Mouse (Mus musculus) small intestine, adult 2 months (tissue): ENCODE results near the gene Atp9a. TPM values are rescaled to one million over a fixed set of nuclear protein-coding genes. Genes with fewer than 3 reads are reported as not detected.

Experiments used
- H3K27ac ChIP-seq: fragments of 200-500 bp; 2 replicates; pipeline ENCODE4 v1.5.1; 2012; ENCODE audit warnings: low read depth, low read length, control low read depth, inconsistent platforms; ENCODE audit not compliant: insufficient read depth
- H3K27me3 ChIP-seq: fragments of 200-500 bp; 2 replicates; pipeline ENCODE4 v1.6.1; 2012; ENCODE audit warnings: mild to moderate bottlenecking, moderate library complexity, low read length, inconsistent platforms; ENCODE audit not compliant: control insufficient read depth, insufficient read depth
- H3K36me3 ChIP-seq: fragments of 200-500 bp; 2 replicates; pipeline ENCODE4 v1.6.1; 2012; ENCODE audit warnings: mild to moderate bottlenecking, low read length, control low read depth, inconsistent platforms; ENCODE audit not compliant: control insufficient read depth, insufficient read depth
- H3K4me1 ChIP-seq: fragments of 200-500 bp; 2 replicates; pipeline ENCODE4 v1.6.1; 2012; ENCODE audit warnings: low read length, inconsistent platforms, mixed read lengths; ENCODE audit not compliant: control insufficient read depth, insufficient read depth, insufficient read length
- H3K4me3 ChIP-seq: fragments of 200-500 bp; 2 replicates; pipeline ENCODE4 v1.5.1; 2012; ENCODE audit warnings: low read depth, mild to moderate bottlenecking, control low read depth, inconsistent platforms, low read length, moderate library complexity
- CTCF ChIP-seq: fragments of 200-500 bp; IDR thresholded peaks from 2 replicates; pipeline ENCODE4 v1.5.1; 2012; ENCODE audit warnings: low read depth, mild to moderate bottlenecking, control low read depth, inconsistent platforms, low read length, moderate library complexity, mixed read lengths; ENCODE audit not compliant: insufficient replicate concordance, insufficient read length; ENCODE audit errors: extremely low read depth
- POLR2A ChIP-seq: fragments of 200-500 bp; IDR thresholded peaks from 2 replicates; pipeline ENCODE4 v1.6.1; 2012; ENCODE audit warnings: low read depth, mild to moderate bottlenecking, control low read depth, inconsistent platforms, low read length, moderate library complexity
- WGBS: fragments of 180-500 bp; shearing (Covaris S2); methylation state at CpG from one replicate; pipeline ENCODE4 v1.1.7; 2018; 5-methylcytosine and 5-hydroxymethylcytosine counted together
- polyA plus RNA-seq: library from polyadenylated mRNA; depleted of rRNA; stranded (reverse); fragments of >200 nt; gene quantifications from 2 replicates; pipeline ENCODE4 v1.2.3, GENCODE M21; 2012; rRNA removed

The Atp9a gene
- 78.3 and 196 TPM in 2 replicates for polyA plus RNA-seq

GRCm38 (mm10) chr2:168742059-168742627, at the start of gene Atp9a:
TSS of gene Atp9a (minus strand) at chr2:168742409.
- H3K4me3 ChIP-seq: peak within 1 kb of the TSS; percentile 93
- H3K4me1 ChIP-seq: peaks cover 4% of the 10 kb centered on the region; the same call in 1 of the 2 replicates
- no peaks in the 10 kb centered on the region for H3K27me3 ChIP-seq
- no peak for TF ChIP-seq CTCF
- TF ChIP-seq POLR2A: no peak
- 2% methylated on average over 33 of the region's 33 CpGs for whole genome bisulfite sequencing
- H3K36me3 ChIP-seq: no peaks in the 10 kb centered on the region
- peak within 1 kb of the TSS; percentile 35; the same call in 1 of the 2 replicates for H3K27ac ChIP-seq

- no peaks in the 10 kb centered on the region for H3K4me1 ChIP-seq
- TF ChIP-seq POLR2A (no peak), CTCF (no peak)
- no peaks in the 10 kb centered on the region for H3K36me3 ChIP-seq
- H3K27me3 ChIP-seq: no peaks in the 10 kb centered on the region
- no peak overlapping the region for H3K27ac ChIP-seq
- WGBS: 74% methylated on average over 4 of the region's 4 CpGs
- H3K4me3 ChIP-seq: no peak overlapping the region
These were observed 49.0 kb upstream of the Atp9a start for GRCm38 (mm10) chr2:168791115-168791802.

GRCm38 (mm10) chr2:168786174-168786573, 44.0 kb upstream of the Atp9a start:
- TF ChIP-seq POLR2A (no peak), CTCF (no peak)
- Histone ChIP-seq H3K4me1 (no peaks in the 10 kb centered on the region), H3K27me3 (no peaks in the 10 kb centered on the region), H3K27ac (no peak overlapping the region), H3K4me3 (no peak overlapping the region), H3K36me3 (no peaks in the 10 kb centered on the region)
- WGBS: 87% methylated on average over 9 of the region's 9 CpGs

GRCm38 (mm10) chr2:168780596-168780995, 38.4 kb upstream of the Atp9a start:
- Histone ChIP-seq H3K27me3 (no peaks in the 10 kb centered on the region), H3K4me1 (no peaks in the 10 kb centered on the region), H3K4me3 (no peak overlapping the region), H3K36me3 (no peaks in the 10 kb centered on the region), H3K27ac (no peak overlapping the region)
- 67% methylated on average over 9 of the region's 9 CpGs for WGBS
- TF ChIP-seq POLR2A (no peak), CTCF (no peak)

- H3K36me3 ChIP-seq: no peaks in the 10 kb centered on the region
- no peak overlapping the region for H3K4me3 ChIP-seq
- no peak overlapping the region for H3K27ac ChIP-seq
- WGBS: 45% methylated on average over 9 of the region's 9 CpGs
- TF ChIP-seq CTCF (no peak), POLR2A (no peak)
- H3K27me3 ChIP-seq: no peaks in the 10 kb centered on the region
- H3K4me1 ChIP-seq: no peaks in the 10 kb centered on the region
These were observed 37.8 kb upstream of the Atp9a start for GRCm38 (mm10) chr2:168780024-168780423.

- no peak overlapping the region for H3K27ac ChIP-seq
- no peak overlapping the region for H3K4me3 ChIP-seq
- no peaks in the 10 kb centered on the region for H3K36me3 ChIP-seq
- TF ChIP-seq CTCF (no peak), POLR2A (no peak)
- no peaks in the 10 kb centered on the region for H3K4me1 ChIP-seq
- no peaks in the 10 kb centered on the region for H3K27me3 ChIP-seq
These were observed 35.3 kb upstream of the Atp9a start for GRCm38 (mm10) chr2:168777481-168777880.

- Histone ChIP-seq H3K27me3 (no peaks in the 10 kb centered on the region; the same call in 1 of the 2 replicates), H3K36me3 (no peaks in the 10 kb centered on the region), H3K4me1 (no peaks in the 10 kb centered on the region), H3K4me3 (no peak overlapping the region), H3K27ac (no peak overlapping the region)
- TF ChIP-seq POLR2A (no peak), CTCF (no peak)
- WGBS: 65% methylated on average over 3 of the region's 3 CpGs
These were observed 34.0 kb upstream of the Atp9a start for GRCm38 (mm10) chr2:168776238-168776637.
